Comparison of ENCODE assay signal across 25 mouse cellular contexts in the genomic region with DNA sequence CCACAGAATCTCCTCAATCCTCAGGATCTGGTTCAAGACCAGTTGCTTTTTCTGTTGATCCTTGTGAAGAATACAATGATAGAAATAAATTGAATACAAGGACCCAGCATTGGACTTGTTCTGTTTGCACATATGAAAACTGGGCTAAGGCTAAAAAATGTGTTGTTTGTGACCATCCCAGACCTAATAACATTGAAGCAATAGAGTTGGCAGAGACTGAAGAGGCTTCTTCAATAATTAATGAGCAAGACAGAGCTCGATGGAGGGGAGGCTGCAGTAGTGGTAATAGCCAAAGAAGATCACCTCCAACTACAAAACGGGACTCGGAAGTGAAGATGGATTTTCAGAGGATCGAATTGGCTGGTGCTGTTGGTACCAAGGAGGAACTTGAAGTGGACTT. TPM values are rescaled to one million over a fixed set of nuclear protein-coding genes. Genes with fewer than 3 reads are reported as not detected.
DNase-seq lines count a peak whose midpoint lies in the region; ATAC-seq and TF ChIP-seq lines count a peak whose summit lies in the region.
"Had no signal": no experiment of that assay in that cellular context is flagged by ENCODE, and none has a peak within 500 bp of the region (broad histone marks: within the 10 kb centered on the region; RNA-seq: fewer than 3 reads in every experiment).

No protein-coding gene starts in this region.

- H3K27ac ChIP-seq in heart, postnatal 0 days (ENCODE audit: low read depth), result 0 out of 2 replicates have a peak overlapping the region, but pooled peaks have one; percentile 34
- H3K27ac ChIP-seq in liver, adult 2 months (replicated peaks; ENCODE audit: insufficient read depth, low read depth, low read length), result peak overlapping the region; percentile 65
- no peak overlapping the region for H3K27ac ChIP-seq in liver, embryonic 11.5 days (ENCODE audit: low read depth, low read length)
- H3K27ac ChIP-seq in stomach, embryonic 15.5 days, result 0 out of 2 replicates have a peak overlapping the region, but pooled peaks have one; percentile 5
- H3K27ac ChIP-seq: embryonic facial prominence, embryonic 12.5 days; embryonic facial prominence, embryonic 15.5 days; heart, embryonic 15.5 days; hindbrain, embryonic 12.5 days; hindbrain, embryonic 15.5 days had no signal

- TF ChIP-seq CTCF in heart, postnatal 0 days (IDR thresholded peaks at IDR 0.05; ENCODE audit: low read depth), result no peak
- TF ChIP-seq CTCF in liver, adult 2 months (IDR thresholded peaks at IDR 0.05; ENCODE audit: low read depth, low read length), result no peak

- H3K79me2 ChIP-seq in liver, adult 2 months (ENCODE audit: control insufficient read depth, insufficient read depth, low read length), result peaks cover 28% of the 10 kb centered on the region

- 0 out of 2 replicates have a peak, but pooled peaks cover 4% of the 10 kb centered on the region for H3K36me3 ChIP-seq in heart, postnatal 0 days (replicated peaks; ENCODE audit: control insufficient read depth, insufficient read depth, low read length)
- H3K36me3 ChIP-seq in liver, adult 2 months (ENCODE audit: control insufficient read depth, insufficient read depth, low read length), result peaks cover 5% of the 10 kb centered on the region
- H3K36me3 ChIP-seq in liver, embryonic 11.5 days (ENCODE audit: control insufficient read depth, insufficient read depth, low read length), result no peaks in the 10 kb centered on the region; the same call in 1 of the 2 replicates
- H3K36me3 ChIP-seq in stomach, embryonic 15.5 days, result no peaks in the 10 kb centered on the region
- H3K36me3 ChIP-seq: embryonic facial prominence, embryonic 12.5 days; embryonic facial prominence, embryonic 15.5 days; heart, embryonic 12.5 days; heart, embryonic 15.5 days; hindbrain, embryonic 12.5 days; hindbrain, embryonic 15.5 days had no signal

- no peaks in the 10 kb centered on the region for H3K9me3 ChIP-seq in heart, postnatal 0 days (replicated peaks; ENCODE audit: control insufficient read depth, low read length)
- H3K9me3 ChIP-seq in liver, embryonic 11.5 days (ENCODE audit: control insufficient read depth, low read length), result no peaks in the 10 kb centered on the region
- H3K9me3 ChIP-seq in stomach, embryonic 15.5 days, result no peaks in the 10 kb centered on the region
- H3K9me3 ChIP-seq: embryonic facial prominence, embryonic 12.5 days; embryonic facial prominence, embryonic 15.5 days; heart, embryonic 12.5 days; heart, embryonic 15.5 days; hindbrain, embryonic 12.5 days; hindbrain, embryonic 15.5 days had no signal

- H3K9ac ChIP-seq in heart, postnatal 0 days (replicated peaks; ENCODE audit: low read depth, low read length), result no peak overlapping the region
- H3K9ac ChIP-seq in liver, adult 2 months (ENCODE audit: low read depth, low read length), result no peak overlapping the region
- no peak overlapping the region for H3K9ac ChIP-seq in liver, embryonic 11.5 days (ENCODE audit: low read depth, low read length)
- H3K9ac ChIP-seq in stomach, embryonic 15.5 days, result no peak overlapping the region
- H3K9ac ChIP-seq: embryonic facial prominence, embryonic 12.5 days; embryonic facial prominence, embryonic 15.5 days; forebrain, postnatal 0 days; heart, embryonic 12.5 days; heart, embryonic 15.5 days; hindbrain, embryonic 12.5 days; hindbrain, embryonic 15.5 days had no signal

- no peak overlapping the region for H3K4me3 ChIP-seq in heart, postnatal 0 days (ENCODE audit: low read depth, low read length)
- no peak overlapping the region for H3K4me3 ChIP-seq in liver, adult 2 months (ENCODE audit: insufficient read depth, low read depth, low read length)
- H3K4me3 ChIP-seq in liver, embryonic 11.5 days (ENCODE audit: low read depth, low read length), result no peak overlapping the region
- no peak overlapping the region for H3K4me3 ChIP-seq in stomach, embryonic 15.5 days (replicated peaks)
- H3K4me3 ChIP-seq: embryonic facial prominence, embryonic 12.5 days; embryonic facial prominence, embryonic 15.5 days; heart, embryonic 12.5 days; heart, embryonic 15.5 days; hindbrain, embryonic 12.5 days; hindbrain, embryonic 15.5 days had no signal

- no peak for TF ChIP-seq EP300 in heart, postnatal 0 days (IDR thresholded peaks at IDR 0.05; ENCODE audit: low read depth)

- H3K27me3 ChIP-seq in heart, postnatal 0 days (ENCODE audit: control insufficient read depth, insufficient read depth, low read length), result no peaks in the 10 kb centered on the region
- no peaks in the 10 kb centered on the region for H3K27me3 ChIP-seq in liver, adult 2 months (ENCODE audit: control insufficient read depth, insufficient read depth, low read length)
- H3K27me3 ChIP-seq in liver, embryonic 11.5 days (replicated peaks; ENCODE audit: control insufficient read depth, insufficient read depth, low read length), result no peaks in the 10 kb centered on the region
- no peaks in the 10 kb centered on the region for H3K27me3 ChIP-seq in stomach, embryonic 15.5 days (replicated peaks)
- H3K27me3 ChIP-seq: embryonic facial prominence, embryonic 12.5 days; embryonic facial prominence, embryonic 15.5 days; heart, embryonic 12.5 days; heart, embryonic 15.5 days; hindbrain, embryonic 12.5 days; hindbrain, embryonic 15.5 days had no signal

- 0 out of 2 replicates have a peak, but pooled peaks cover 9% of the 10 kb centered on the region for H3K4me1 ChIP-seq in heart, postnatal 0 days (ENCODE audit: control insufficient read depth, insufficient read depth)
- H3K4me1 ChIP-seq in liver, adult 2 months (ENCODE audit: control insufficient read depth, insufficient read depth, low read length), result peaks cover 29% of the 10 kb centered on the region
- no peaks in the 10 kb centered on the region for H3K4me1 ChIP-seq in liver, embryonic 11.5 days (replicated peaks; ENCODE audit: control insufficient read depth, insufficient read depth, low read length)
- H3K4me1 ChIP-seq in stomach, embryonic 15.5 days, result 0 out of 2 replicates have a peak, but pooled peaks cover 7% of the 10 kb centered on the region
- H3K4me1 ChIP-seq: embryonic facial prominence, embryonic 12.5 days; embryonic facial prominence, embryonic 15.5 days; hindbrain, embryonic 12.5 days; hindbrain, embryonic 15.5 days had no signal

- ATAC-seq in heart, postnatal 0 days (ENCODE audit: insufficient read depth, low read depth), result no peak
- no peak for ATAC-seq in liver, embryonic 11.5 days (replicated peaks; ENCODE audit: low FRiP score)
- ATAC-seq in stomach, embryonic 15.5 days (ENCODE audit: insufficient read depth, low FRiP score, low read depth), result no peak
- ATAC-seq: CD4-positive, CD25-positive, alpha-beta regulatory T cell, adult 4 months; forebrain, embryonic 14.5 days; forebrain, postnatal 0 days had no signal

- no peak overlapping the region for H3K4me2 ChIP-seq in heart, postnatal 0 days (ENCODE audit: low read depth, low read length)
- no peak overlapping the region for H3K4me2 ChIP-seq in liver, embryonic 11.5 days
- no peak overlapping the region for H3K4me2 ChIP-seq in stomach, embryonic 15.5 days
- H3K4me2 ChIP-seq: embryonic facial prominence, embryonic 12.5 days; embryonic facial prominence, embryonic 15.5 days; heart, embryonic 12.5 days; heart, embryonic 15.5 days; hindbrain, embryonic 12.5 days; hindbrain, embryonic 15.5 days had no signal

- no peak for DNase-seq in heart, postnatal 0 days (ENCODE audit: low spot score)
- DNase-seq in heart, adult 8-10 months (ENCODE audit: low spot score), result no peak
- DNase-seq in liver, adult 2 months (ENCODE audit: extremely low read depth, low read depth, low spot score), result peak; percentile 83
- DNase-seq in liver, embryonic 11.5 days (ENCODE audit: low spot score), result no peak
- DNase-seq in lung, postnatal 36 days, result peak; percentile 7
- DNase-seq in lung, postnatal 10 days, result no peak
- DNase-seq in ovary, adult 18-20 months (ENCODE audit: low spot score), result no peak
- DNase-seq: adrenal gland, adult 2 months; adrenal gland, postnatal 14 days; cerebellum, adult 11 months; cerebellum, adult 2 months; cerebellum, adult 9-11 months; cerebellum, postnatal 25 days; forebrain, postnatal 0 days; gastrocnemius, postnatal 10 days; gastrocnemius, postnatal 36 days had no signal

- 89% methylated on average over 4 of the region's 4 CpGs for WGBS in heart, postnatal 0 days
- 21% methylated on average over 4 of the region's 4 CpGs for WGBS in liver, adult 2 months
- 89% methylated on average over 4 of the region's 4 CpGs for WGBS in liver, embryonic 11.5 days
- WGBS in stomach, embryonic 15.5 days, result 77% methylated on average over 4 of the region's 4 CpGs

- no peak for TF ChIP-seq POLR2A in liver, adult 2 months (IDR thresholded peaks at IDR 0.05; ENCODE audit: extremely low read depth, insufficient read depth, low read length)

RNA-seq across cellular contexts. Expression of a gene that starts 19.0 kb away (rescaled TPM):
- total RNA-seq in heart, postnatal 0 days (2014; rRNA removed; ENCODE audit: low replicate concordance), result 19.9 and 49.6 TPM in 2 replicates
- polyA plus RNA-seq in heart, postnatal 0 days (2015; fragmentation: Nextera tagmentation; extraction: Ambion mirVana), result 8.9 and 9.9 TPM in 2 replicates
- 10 to 100 TPM; 34.2 to 39.8 (median 37.6) TPM for total RNA-seq in heart, adult 8-10 months (2022)
- 41.1 and 42.4 TPM in 2 replicates for total RNA-seq in liver, adult 2 months (2014; rRNA removed)
- polyA plus RNA-seq in liver, adult 2 months (2012; rRNA removed), result 8.1 and 9.8 TPM in 2 replicates
- polyA plus RNA-seq in liver, embryonic 11.5 days (2014; fragmentation: Nextera tagmentation; extraction: Ambion mirVana), result 9.6 and 10.9 TPM in 2 replicates
- 12.7 and 13.1 TPM in 2 replicates for polyA plus RNA-seq in stomach, embryonic 15.5 days (2015; fragmentation: Nextera tagmentation; extraction: Ambion mirVana)

Comparison
In these comparisons a context has a peak if more than half of its experiments do, and no peak if none do; other contexts are left out.
1. DNase-seq: peak in liver, adult 2 months (single experiment) and lung, postnatal 36 days (single experiment); none in heart, postnatal 0 days (single experiment), heart, adult 8-10 months (single experiment), liver, embryonic 11.5 days (single experiment), lung, postnatal 10 days (single experiment) and ovary, adult 18-20 months (single experiment).